Mouse (Mus musculus): ENCODE data around the gene Bak1. TPM values are rescaled to one million over a fixed set of nuclear protein-coding genes. Genes with fewer than 3 reads are reported as not detected.
A peak's percentile ranks its signal among the peaks of the same experiment; 100 is the strongest.

Bak1 gene
- polyA plus RNA-seq, 1 experiment from 2014 or later = 8.5 TPM

GRCm38 (mm10) chr17:27018555-27019196 lies 10.1 kb downstream of the Bak1 start:
- H3K9ac ChIP-seq (ENCODE audit: low read depth, low read length) = peak overlapping the region; percentile 68
- WGBS = 43% methylated on average over 12 of the region's 12 CpGs

GRCm38 (mm10) chr17:27017564-27018499 lies 11.0 kb downstream of the Bak1 start:
- peak overlapping the region; percentile 59 for H3K27ac ChIP-seq (ENCODE audit: low read length)
- H3K27me3 ChIP-seq (replicated peaks; ENCODE audit: control insufficient read depth, insufficient read depth, low read length) = no peaks in the 10 kb centered on the region
- peak; percentile 79 for ATAC-seq
- H3K4me1 ChIP-seq (ENCODE audit: control insufficient read depth, insufficient read depth, low read length) = peaks cover 6% of the 10 kb centered on the region
- H3K9me3 ChIP-seq (ENCODE audit: control insufficient read depth, low read length) = no peaks in the 10 kb centered on the region
- peak overlapping the region; percentile 86 for H3K4me2 ChIP-seq (ENCODE audit: low read depth, low read length)
- H3K9ac ChIP-seq (ENCODE audit: low read depth, low read length) = peak overlapping the region; percentile 68
- 8% methylated on average over 34 of the region's 34 CpGs for WGBS
- peaks cover 25% of the 10 kb centered on the region for H3K36me3 ChIP-seq (ENCODE audit: control insufficient read depth, insufficient read depth, low read length)
- H3K4me3 ChIP-seq (ENCODE audit: low read length) = peak overlapping the region; percentile 68

More at GRCm38 (mm10) chr17:27018555-27019196, 10.1 kb downstream of the Bak1 start:
- peak overlapping the region; percentile 68 for H3K4me3 ChIP-seq (ENCODE audit: low read length)
- H3K9me3 ChIP-seq (ENCODE audit: control insufficient read depth, low read length) = no peaks in the 10 kb centered on the region
- H3K27ac ChIP-seq (ENCODE audit: low read length) = peak overlapping the region; percentile 59
- H3K4me2 ChIP-seq (ENCODE audit: low read depth, low read length) = peak overlapping the region; percentile 86
- no peak for ATAC-seq
- H3K27me3 ChIP-seq (replicated peaks; ENCODE audit: control insufficient read depth, insufficient read depth, low read length) = no peaks in the 10 kb centered on the region
- H3K36me3 ChIP-seq (ENCODE audit: control insufficient read depth, insufficient read depth, low read length) = peaks cover 25% of the 10 kb centered on the region
- H3K4me1 ChIP-seq (ENCODE audit: control insufficient read depth, insufficient read depth, low read length) = peaks cover 6% of the 10 kb centered on the region

GRCm38 (mm10) chr17:27012909-27013308 lies 15.9 kb downstream of the Bak1 start:
- Histone ChIP-seq H3K9me3 (ENCODE audit: control insufficient read depth, low read length) (no peaks in the 10 kb centered on the region), H3K36me3 (ENCODE audit: control insufficient read depth, insufficient read depth, low read length) (no peaks in the 10 kb centered on the region), H3K9ac (ENCODE audit: low read depth, low read length) (no peak overlapping the region), H3K27ac (ENCODE audit: low read length) (no peak overlapping the region), H3K27me3 (replicated peaks; ENCODE audit: control insufficient read depth, insufficient read depth, low read length) (no peaks in the 10 kb centered on the region), H3K4me3 (ENCODE audit: low read length) (no peak overlapping the region), H3K4me1 (ENCODE audit: control insufficient read depth, insufficient read depth, low read length) (no peaks in the 10 kb centered on the region), H3K4me2 (ENCODE audit: low read depth, low read length) (no peak overlapping the region)
- no peak for ATAC-seq
- whole genome bisulfite sequencing = 35% methylated on average over 6 of the region's 6 CpGs

GRCm38 (mm10) chr17:27011998-27012672 lies 16.7 kb downstream of the Bak1 start:
- Histone ChIP-seq H3K36me3 (ENCODE audit: control insufficient read depth, insufficient read depth, low read length) (no peaks in the 10 kb centered on the region), H3K9me3 (ENCODE audit: control insufficient read depth, low read length) (no peaks in the 10 kb centered on the region), H3K27me3 (replicated peaks; ENCODE audit: control insufficient read depth, insufficient read depth, low read length) (no peaks in the 10 kb centered on the region), H3K4me1 (ENCODE audit: control insufficient read depth, insufficient read depth, low read length) (no peaks in the 10 kb centered on the region), H3K4me3 (ENCODE audit: low read length) (no peak overlapping the region), H3K9ac (ENCODE audit: low read depth, low read length) (no peak overlapping the region), H3K4me2 (ENCODE audit: low read depth, low read length) (no peak overlapping the region), H3K27ac (ENCODE audit: low read length) (no peak overlapping the region)
- ATAC-seq = no peak
- WGBS = 55% methylated on average over 14 of the region's 14 CpGs

- Histone ChIP-seq H3K27me3 (replicated peaks; ENCODE audit: control insufficient read depth, insufficient read depth, low read length) (no peaks in the 10 kb centered on the region), H3K9me3 (ENCODE audit: control insufficient read depth, low read length) (no peaks in the 10 kb centered on the region), H3K36me3 (ENCODE audit: control insufficient read depth, insufficient read depth, low read length) (no peaks in the 10 kb centered on the region), H3K4me3 (ENCODE audit: low read length) (no peak overlapping the region), H3K9ac (ENCODE audit: low read depth, low read length) (no peak overlapping the region), H3K27ac (ENCODE audit: low read length) (no peak overlapping the region), H3K4me2 (ENCODE audit: low read depth, low read length) (no peak overlapping the region), H3K4me1 (ENCODE audit: control insufficient read depth, insufficient read depth, low read length) (no peaks in the 10 kb centered on the region)
- ATAC-seq = no peak
- WGBS = 92% methylated on average over 10 of the region's 10 CpGs
These were observed 17.6 kb downstream of the Bak1 start for GRCm38 (mm10) chr17:27011167-27011566.

- Histone ChIP-seq H3K4me1 (ENCODE audit: control insufficient read depth, insufficient read depth, low read length) (no peaks in the 10 kb centered on the region), H3K36me3 (ENCODE audit: control insufficient read depth, insufficient read depth, low read length) (no peaks in the 10 kb centered on the region), H3K9me3 (ENCODE audit: control insufficient read depth, low read length) (no peaks in the 10 kb centered on the region), H3K4me2 (ENCODE audit: low read depth, low read length) (no peak overlapping the region), H3K27ac (ENCODE audit: low read length) (peak overlapping the region; percentile 52), H3K27me3 (replicated peaks; ENCODE audit: control insufficient read depth, insufficient read depth, low read length) (no peaks in the 10 kb centered on the region), H3K4me3 (ENCODE audit: low read length) (no peak overlapping the region), H3K9ac (ENCODE audit: low read depth, low read length) (no peak overlapping the region)
- ATAC-seq = peak; percentile 87
- WGBS = 45% methylated on average over 2 of the region's 2 CpGs
These were observed 20.5 kb downstream of the Bak1 start for GRCm38 (mm10) chr17:27008277-27008676.

- WGBS = 56% methylated on average over 11 of the region's 11 CpGs
These were observed 23.2 kb downstream of the Bak1 start for GRCm38 (mm10) chr17:27005644-27006043.

GRCm38 (mm10) chr17:27004903-27005485 lies 23.8 kb downstream of the Bak1 start:
- no peaks in the 10 kb centered on the region for H3K9me3 ChIP-seq (ENCODE audit: control insufficient read depth, low read length)
- no peaks in the 10 kb centered on the region for H3K36me3 ChIP-seq (ENCODE audit: control insufficient read depth, insufficient read depth, low read length)
- no peaks in the 10 kb centered on the region for H3K4me1 ChIP-seq (ENCODE audit: control insufficient read depth, insufficient read depth, low read length)
- H3K4me2 ChIP-seq (ENCODE audit: low read depth, low read length) = no peak overlapping the region
- H3K4me3 ChIP-seq (ENCODE audit: low read length) = no peak overlapping the region
- no peaks in the 10 kb centered on the region for H3K27me3 ChIP-seq (replicated peaks; ENCODE audit: control insufficient read depth, insufficient read depth, low read length)
- ATAC-seq = no peak
- H3K27ac ChIP-seq (ENCODE audit: low read length) = no peak overlapping the region
- 40% methylated on average over 19 of the region's 19 CpGs for WGBS
- no peak overlapping the region for H3K9ac ChIP-seq (ENCODE audit: low read depth, low read length)

More at GRCm38 (mm10) chr17:27005644-27006043, 23.2 kb downstream of the Bak1 start:
- H3K36me3 ChIP-seq (ENCODE audit: control insufficient read depth, insufficient read depth, low read length) = no peaks in the 10 kb centered on the region
- no peaks in the 10 kb centered on the region for H3K4me1 ChIP-seq (ENCODE audit: control insufficient read depth, insufficient read depth, low read length)
- no peaks in the 10 kb centered on the region for H3K27me3 ChIP-seq (replicated peaks; ENCODE audit: control insufficient read depth, insufficient read depth, low read length)
- ATAC-seq = no peak
- H3K9me3 ChIP-seq (ENCODE audit: control insufficient read depth, low read length) = no peaks in the 10 kb centered on the region
- no peak overlapping the region for H3K9ac ChIP-seq (ENCODE audit: low read depth, low read length)
- H3K4me2 ChIP-seq (ENCODE audit: low read depth, low read length) = no peak overlapping the region
- H3K4me3 ChIP-seq (ENCODE audit: low read length) = no peak overlapping the region
- no peak overlapping the region for H3K27ac ChIP-seq (ENCODE audit: low read length)

GRCm38 (mm10) chr17:27004431-27004830 lies 24.4 kb downstream of the Bak1 start:
- H3K27me3 ChIP-seq (replicated peaks; ENCODE audit: control insufficient read depth, insufficient read depth, low read length) = no peaks in the 10 kb centered on the region
- WGBS = 39% methylated on average over 9 of the region's 9 CpGs
- no peaks in the 10 kb centered on the region for H3K36me3 ChIP-seq (ENCODE audit: control insufficient read depth, insufficient read depth, low read length)
- no peak overlapping the region for H3K4me3 ChIP-seq (ENCODE audit: low read length)
- H3K27ac ChIP-seq (ENCODE audit: low read length) = no peak overlapping the region
- H3K4me2 ChIP-seq (ENCODE audit: low read depth, low read length) = no peak overlapping the region
- ATAC-seq = no peak
- H3K9ac ChIP-seq (ENCODE audit: low read depth, low read length) = no peak overlapping the region
- H3K9me3 ChIP-seq (ENCODE audit: control insufficient read depth, low read length) = no peaks in the 10 kb centered on the region
- H3K4me1 ChIP-seq (ENCODE audit: control insufficient read depth, insufficient read depth, low read length) = no peaks in the 10 kb centered on the region
